Mouse (Mus musculus): Measurements from ENCODE around the gene Ttc39b.
"Not testable (repeated sequence)": the region's sequence is repeated elsewhere in the genome, so short reads cannot be mapped to it uniquely, and the experiment has no call there.

The Ttc39b gene

GRCm38 (mm10) chr4:83273616-83274050, 50.4 kb downstream of the Ttc39b start:
- peak; percentile 21 for DNase-seq (ENCODE audit: low spot score)

GRCm38 (mm10) chr4:83272917-83273615, 51.0 kb downstream of the Ttc39b start:
- no peak for DNase-seq (ENCODE audit: low spot score)

DNA sequence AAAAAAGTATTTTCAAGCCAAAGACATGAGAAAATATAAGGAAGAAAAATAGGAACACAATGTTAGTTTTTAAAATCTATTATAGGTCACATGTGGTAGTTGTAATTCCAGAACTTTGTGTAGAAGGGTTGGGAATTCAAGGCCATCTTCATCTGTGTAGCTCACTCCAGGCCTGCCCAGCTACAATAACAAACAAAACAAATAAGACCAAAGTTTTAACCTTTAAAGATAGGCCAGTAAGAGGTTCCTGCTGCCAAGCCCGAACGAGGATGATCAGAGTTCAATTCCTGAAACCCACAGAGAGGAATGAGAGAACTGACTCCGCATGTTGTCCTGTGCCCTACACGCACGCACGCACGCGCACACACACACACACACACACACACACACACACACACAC, 53.6 kb downstream of the Ttc39b start:
- no peak for DNase-seq (ENCODE audit: low spot score)

DNA sequence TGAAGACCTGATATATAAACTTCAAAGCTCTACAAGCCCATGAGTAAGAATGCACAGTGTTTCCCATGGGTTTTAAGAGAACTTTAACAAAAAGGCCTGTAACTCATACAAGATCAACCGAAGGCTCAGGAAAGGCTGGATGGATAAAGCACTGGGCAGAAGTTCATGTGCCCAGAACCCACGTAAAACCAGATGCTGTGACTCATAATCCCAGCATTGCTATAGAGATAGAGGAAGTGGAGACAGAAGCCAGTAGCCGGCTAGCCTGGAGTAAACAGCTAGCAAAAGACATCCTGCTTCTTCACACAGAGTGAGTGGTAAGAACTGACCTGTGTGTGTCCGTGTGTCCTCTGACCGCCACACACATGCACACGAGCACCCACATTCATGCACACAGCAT, 54.4 kb downstream of the Ttc39b start:
- DNase-seq (ENCODE audit: low spot score), result no peak

- DNase-seq (ENCODE audit: low spot score), result no peak
Measured at GRCm38 (mm10) chr4:83265926-83266692, 57.9 kb downstream of the Ttc39b start.

GRCm38 (mm10) chr4:83264832-83265231, 59.2 kb downstream of the Ttc39b start:
- no peak for DNase-seq (ENCODE audit: low spot score)

DNA sequence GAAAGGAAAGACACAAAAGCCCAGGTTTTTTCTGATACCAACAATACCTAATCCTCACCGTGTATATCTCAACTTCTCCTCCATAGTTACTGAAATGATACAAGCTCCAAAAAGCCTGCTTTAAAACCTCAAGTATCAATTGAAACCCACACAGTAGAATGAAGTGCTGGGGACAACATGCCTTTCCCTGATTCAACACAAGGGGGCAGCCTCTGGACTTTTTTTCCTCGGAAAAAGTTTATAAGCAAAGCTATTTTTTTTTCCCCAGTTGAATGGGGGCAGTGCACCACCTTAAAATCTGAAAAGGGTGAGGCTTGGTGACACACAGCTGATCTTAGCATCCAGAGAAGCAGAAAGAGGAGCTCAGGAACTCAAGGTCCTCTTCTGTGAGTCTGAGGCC, 62.1 kb downstream of the Ttc39b start:
- no peak for DNase-seq (ENCODE audit: low spot score)

DNA sequence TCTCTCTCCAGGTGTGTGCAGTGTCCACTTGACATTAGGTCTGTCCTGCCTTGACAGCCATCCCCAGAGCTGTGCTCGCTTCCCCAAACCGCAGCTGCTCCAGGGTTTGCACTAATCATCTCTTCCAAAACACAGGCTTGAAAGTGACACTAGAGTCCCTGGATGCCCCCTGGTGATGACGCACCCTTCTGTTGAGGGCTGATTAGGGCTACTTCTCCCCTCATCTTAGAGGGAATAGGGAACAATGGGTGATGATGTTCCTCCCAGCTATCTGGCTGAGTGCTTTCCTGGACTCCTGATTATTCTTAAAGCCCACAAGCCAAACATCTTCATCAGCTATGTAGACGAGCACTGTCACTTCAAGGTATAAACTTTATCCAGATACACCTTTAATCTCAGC, 64.4 kb downstream of the Ttc39b start:
- DNase-seq (ENCODE audit: low spot score), result no peak

GRCm38 (mm10) chr4:83258273-83258672, 65.8 kb downstream of the Ttc39b start:
- DNase-seq (ENCODE audit: low spot score), result no peak

DNA sequence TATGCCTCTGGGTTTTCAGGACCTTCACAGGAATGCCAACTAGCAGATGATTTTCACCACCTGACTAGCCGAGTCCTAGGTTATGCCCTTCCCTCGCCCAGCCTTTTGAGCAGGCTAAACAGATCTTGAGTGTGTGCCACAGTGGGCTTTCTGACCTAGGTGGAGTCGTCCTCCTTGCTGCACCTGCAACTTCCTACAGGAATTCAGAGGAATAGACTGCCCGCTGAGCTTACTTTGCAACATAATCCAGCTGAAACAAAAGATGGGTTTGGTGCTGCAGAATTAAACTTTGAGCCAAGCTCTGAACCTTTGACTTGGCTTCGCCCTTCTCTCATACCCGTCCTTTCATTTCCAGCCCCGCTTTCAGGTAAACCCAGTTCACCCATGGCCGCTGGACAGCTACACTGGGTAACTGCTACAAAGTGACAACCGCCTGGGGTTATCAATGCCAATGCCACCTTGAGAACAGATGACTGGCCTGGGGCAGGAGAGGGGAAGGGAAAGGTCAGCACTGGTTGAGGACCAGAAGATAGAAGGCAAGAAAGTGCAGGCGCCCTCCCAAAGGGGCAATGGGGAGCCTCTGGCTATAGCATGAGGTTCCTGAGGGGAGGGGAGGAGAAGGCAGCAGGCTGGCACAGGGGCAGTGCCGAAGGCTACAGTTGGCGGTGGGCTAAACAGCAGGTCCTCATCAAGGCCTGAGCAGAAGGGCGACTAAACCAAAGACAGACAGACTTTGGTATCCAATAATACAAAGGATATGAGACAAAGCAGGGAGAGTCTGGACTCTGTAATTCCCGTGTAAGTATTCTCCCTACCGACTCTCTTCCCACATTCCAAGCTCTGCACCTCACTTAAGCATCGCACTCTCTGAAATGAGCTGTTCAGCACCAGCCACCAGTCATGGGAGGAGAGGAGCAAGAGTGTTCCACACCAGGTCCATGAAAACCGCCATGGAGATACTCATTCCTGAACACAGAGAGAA, 66.5 kb downstream of the Ttc39b start:
- no peak for DNase-seq (ENCODE audit: low spot score)

- no peak for DNase-seq (ENCODE audit: low spot score)
Measured at GRCm38 (mm10) chr4:83256779-83257178, 67.3 kb downstream of the Ttc39b start.

- DNase-seq (ENCODE audit: low spot score), result no peak
Measured at GRCm38 (mm10) chr4:83254941-83255340, 69.1 kb downstream of the Ttc39b start.

DNA sequence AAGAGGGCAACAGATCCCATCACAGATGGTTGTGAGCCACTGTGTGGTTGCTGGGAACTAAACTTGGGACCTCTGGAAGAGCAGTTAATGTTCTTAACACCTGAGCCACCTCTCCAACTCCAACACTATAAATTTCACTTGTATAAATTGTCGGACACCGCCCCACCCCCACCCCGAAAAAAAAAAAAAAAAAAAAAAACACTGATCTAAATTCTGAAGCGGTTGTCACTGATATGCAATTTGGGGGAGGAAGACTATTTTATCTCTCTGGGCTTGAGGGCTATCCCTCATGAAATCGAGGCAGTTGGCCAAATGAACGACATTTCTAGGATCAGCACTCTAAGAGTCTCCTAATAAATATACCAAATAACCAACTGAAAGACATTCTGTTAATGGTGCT, 70.4 kb downstream of the Ttc39b start:
- no peak for DNase-seq (ENCODE audit: low spot score)

GRCm38 (mm10) chr4:83243706-83244105, 80.3 kb downstream of the Ttc39b start:
- no peak for DNase-seq (ENCODE audit: low spot score)

- DNase-seq (ENCODE audit: low spot score), result no peak
Measured at GRCm38 (mm10) chr4:83241630-83242029, 82.4 kb downstream of the Ttc39b start.

GRCm38 (mm10) chr4:83237656-83238055, 86.4 kb downstream of the Ttc39b start:
- DNase-seq (ENCODE audit: low spot score), result no peak

GRCm38 (mm10) chr4:83235304-83235703, 88.8 kb downstream of the Ttc39b start:
- not testable (repeated sequence) for DNase-seq (ENCODE audit: low spot score)

DNA sequence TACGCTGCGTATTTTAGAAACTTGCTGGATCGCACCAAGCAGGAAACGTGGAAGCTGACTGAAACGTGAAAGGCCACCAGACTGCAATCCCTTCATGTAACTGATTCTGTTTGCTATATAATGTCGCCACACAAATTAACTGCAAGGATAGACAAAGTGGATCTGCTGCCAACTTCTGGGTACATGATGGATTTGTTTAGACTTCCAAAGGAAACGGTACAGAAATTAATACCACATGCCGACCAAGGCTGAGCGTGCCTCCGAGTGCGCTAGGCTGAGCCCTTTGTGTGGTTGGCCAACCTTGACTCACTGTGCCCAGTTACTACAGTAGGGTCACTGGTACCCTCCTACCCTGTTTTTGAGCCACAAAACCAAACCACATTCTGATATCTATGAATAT, 89.3 kb downstream of the Ttc39b start:
- DNase-seq (ENCODE audit: low spot score), result no peak

DNA sequence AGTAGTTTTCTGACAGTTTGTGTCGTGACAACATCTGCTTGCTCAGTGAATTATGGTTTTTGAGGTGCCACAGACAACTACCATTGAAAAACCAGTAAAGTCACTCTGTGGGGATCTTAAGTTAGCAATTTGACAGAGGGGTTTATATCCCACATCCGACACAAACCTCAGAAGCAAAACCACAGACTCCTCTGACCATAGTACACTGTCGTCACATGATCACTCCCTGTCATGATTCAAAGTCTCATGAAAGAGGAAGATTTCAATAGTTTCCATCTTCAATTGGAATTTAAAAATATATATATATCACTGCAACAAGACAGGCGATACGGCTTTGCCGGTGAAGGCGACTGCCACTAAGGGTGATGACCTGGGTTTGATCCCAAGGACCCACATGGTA, 89.9 kb downstream of the Ttc39b start:
- DNase-seq (ENCODE audit: low spot score), result no peak

DNA sequence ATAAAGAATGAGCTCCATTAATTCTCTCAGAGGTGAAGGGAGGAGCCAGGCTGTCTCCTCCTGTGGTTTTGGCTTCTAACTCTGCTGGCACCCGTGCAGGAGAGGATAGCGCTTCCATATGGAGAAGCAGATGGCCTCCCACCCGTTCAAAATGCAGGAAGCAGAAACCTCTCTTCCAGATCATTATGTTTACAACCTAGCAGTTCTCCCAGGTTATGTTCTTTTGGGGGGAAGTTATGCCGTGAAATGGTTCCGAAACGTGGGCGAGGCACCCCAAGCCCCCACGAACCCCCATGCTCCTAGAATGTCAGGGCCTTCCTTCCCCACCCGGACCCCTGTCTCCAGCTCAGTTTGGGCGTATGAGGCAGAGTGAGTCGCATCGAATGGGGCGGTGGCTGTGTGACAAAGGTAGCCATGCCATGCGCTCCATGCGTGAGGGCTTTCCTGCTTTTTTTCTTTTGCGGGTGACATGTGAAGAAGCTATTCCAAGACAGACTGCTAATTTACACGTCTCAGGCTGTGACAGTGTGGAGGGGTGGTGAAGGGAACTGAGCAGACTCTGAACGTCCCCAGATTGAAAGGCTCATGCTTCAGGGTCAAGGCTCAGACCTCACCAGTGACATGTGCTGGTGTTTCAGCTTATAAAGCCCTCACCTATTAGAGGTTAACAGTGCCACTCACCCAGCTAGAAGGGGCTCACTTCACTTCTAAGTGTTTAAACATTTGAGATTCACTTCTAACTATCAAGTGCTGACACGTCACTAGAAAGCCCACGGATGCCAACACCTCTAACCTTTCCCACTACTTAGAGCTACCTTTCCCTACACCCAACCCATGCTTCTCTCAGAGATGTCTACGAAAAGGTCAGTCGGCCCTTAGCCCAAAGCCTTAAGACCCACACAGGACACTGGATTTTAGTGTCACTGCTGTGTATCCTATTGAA, 90.6 kb downstream of the Ttc39b start:
- peak; percentile 82 for DNase-seq (ENCODE audit: low spot score)

GRCm38 (mm10) chr4:83232315-83232880, 91.7 kb downstream of the Ttc39b start:
- no peak for DNase-seq (ENCODE audit: low spot score)
